Comparison of ENCODE assay signal across 8 mouse cellular contexts in genomic region chr3:115793344-115794059, GRCm38 (mm10).
DNase-seq lines count a peak whose midpoint lies in the region; ATAC-seq lines count a peak whose summit lies in the region.

No protein-coding gene starts in this region.

- no peak overlapping the region for H3K4me2 ChIP-seq in hindbrain, embryonic 12.5 days (replicated peaks)
- H3K4me2 ChIP-seq in liver, embryonic 13.5 days = peak overlapping the region; percentile 43

- no peak overlapping the region for H3K4me3 ChIP-seq in hindbrain, embryonic 10.5 days
- no peak overlapping the region for H3K4me3 ChIP-seq in hindbrain, embryonic 12.5 days
- no peak overlapping the region for H3K4me3 ChIP-seq in liver, embryonic 13.5 days (replicated peaks)

- no peaks in the 10 kb centered on the region for H3K27me3 ChIP-seq in hindbrain, embryonic 10.5 days (ENCODE audit: insufficient read depth, poor library complexity, severe bottlenecking)
- H3K27me3 ChIP-seq in hindbrain, embryonic 12.5 days = no peaks in the 10 kb centered on the region
- H3K27me3 ChIP-seq in liver, embryonic 13.5 days = no peaks in the 10 kb centered on the region

- H3K27ac ChIP-seq in hindbrain, embryonic 10.5 days = no peak overlapping the region
- H3K27ac ChIP-seq in hindbrain, embryonic 12.5 days = no peak overlapping the region
- H3K27ac ChIP-seq in liver, embryonic 13.5 days = peak overlapping the region; percentile 76

- H3K4me1 ChIP-seq in hindbrain, embryonic 10.5 days (replicated peaks) = peaks cover 7% of the 10 kb centered on the region
- H3K4me1 ChIP-seq in hindbrain, embryonic 12.5 days = no peaks in the 10 kb centered on the region
- peaks cover 26% of the 10 kb centered on the region for H3K4me1 ChIP-seq in liver, embryonic 13.5 days (replicated peaks)

- H3K36me3 ChIP-seq in hindbrain, embryonic 10.5 days = no peaks in the 10 kb centered on the region
- no peaks in the 10 kb centered on the region for H3K36me3 ChIP-seq in hindbrain, embryonic 12.5 days
- no peaks in the 10 kb centered on the region for H3K36me3 ChIP-seq in liver, embryonic 13.5 days

- DNase-seq in hindbrain, embryonic 10.5 days (ENCODE audit: low spot score) = peak; percentile 6
- DNase-seq in adrenal gland, postnatal 36 days = peak; percentile 31 to 40
- DNase-seq in liver, embryonic 13.5 days = peak; percentile 22
- peak; percentile 31 for DNase-seq in ovary, postnatal 14 days (ENCODE audit: low spot score)
- DNase-seq in urinary bladder, postnatal 4 days (ENCODE audit: low spot score in 2 of 2) = no peak
- no peak for DNase-seq in layer of hippocampus, adult 8-10 months (ENCODE audit: low spot score in 2 of 2)

- no peak overlapping the region for H3K9ac ChIP-seq in hindbrain, embryonic 12.5 days
- H3K9ac ChIP-seq in liver, embryonic 13.5 days = peak overlapping the region; percentile 45

- no peaks in the 10 kb centered on the region for H3K9me3 ChIP-seq in hindbrain, embryonic 10.5 days
- no peaks in the 10 kb centered on the region for H3K9me3 ChIP-seq in hindbrain, embryonic 12.5 days (replicated peaks)
- no peaks in the 10 kb centered on the region for H3K9me3 ChIP-seq in liver, embryonic 13.5 days (replicated peaks)

- 60% methylated on average over 12 of the region's 12 CpGs for WGBS in hindbrain, embryonic 10.5 days
- 55% methylated on average over 12 of the region's 12 CpGs for WGBS in hindbrain, embryonic 12.5 days
- WGBS in liver, embryonic 13.5 days (ENCODE audit: insufficient replicate concordance) = 7% methylated on average over 12 of the region's 12 CpGs

- no peak for ATAC-seq in hindbrain, embryonic 12.5 days (ENCODE audit: low FRiP score)
- ATAC-seq in hematopoietic stem cell, adult 5-6 weeks (replicated peaks in 1 of 2; ENCODE audit: insufficient read depth in 1 of 2, low FRiP score in 2 of 2, low TSS enrichment in 1 of 2, low read depth in 1 of 2, poor library complexity in 2 of 2, severe bottlenecking in 2 of 2) = peak; percentile 75 to 77
- ATAC-seq in liver, embryonic 13.5 days (ENCODE audit: low read depth) = peak; percentile 72

Comparison
In these comparisons a context has a peak if more than half of its experiments do, and no peak if none do; other contexts are left out.
1. DNase-seq: peak in hindbrain, embryonic 10.5 days (single experiment), adrenal gland, postnatal 36 days (2 of 2), liver, embryonic 13.5 days (single experiment) and ovary, postnatal 14 days (single experiment); none in urinary bladder, postnatal 4 days (0 of 2) and layer of hippocampus, adult 8-10 months (0 of 2).